Mouse (Mus musculus): ENCODE results near the gene Cd247. TPM values are rescaled to one million over a fixed set of nuclear protein-coding genes. Genes with fewer than 3 reads are reported as not detected.
A peak's percentile ranks its signal among the peaks of the same experiment; 100 is the strongest.

Cd247 gene
- polyA plus RNA-seq, 1 experiment from 2014 or later, result 0.99 TPM

- no peaks in the 10 kb centered on the region for H3K9me3 ChIP-seq (replicated peaks)
- ATAC-seq (ENCODE audit: insufficient number of reproducible peaks, low FRiP score, low TSS enrichment, low read depth), result no peak
Observed at GRCm38 (mm10) chr1:165828173-165828572, 39.7 kb downstream of the Cd247 start.

GRCm38 (mm10) chr1:165828615-165829014 lies 40.1 kb downstream of the Cd247 start:
- no peak for ATAC-seq (ENCODE audit: insufficient number of reproducible peaks, low FRiP score, low TSS enrichment, low read depth)
- Histone ChIP-seq H3K27me3 (peaks cover 7% of the 10 kb centered on the region; the same call in 1 of the 2 replicates), H3K4me2 (replicated peaks) (no peak overlapping the region), H3K9me3 (replicated peaks) (no peaks in the 10 kb centered on the region), H3K4me3 (replicated peaks) (no peak overlapping the region), H3K9ac (no peak overlapping the region), H3K36me3 (no peaks in the 10 kb centered on the region), H3K27ac (replicated peaks) (no peak overlapping the region), H3K4me1 (no peaks in the 10 kb centered on the region)
- 89% methylated on average over 6 of the region's 6 CpGs for WGBS

More at GRCm38 (mm10) chr1:165828173-165828572, 39.7 kb downstream of the Cd247 start:
- H3K27me3 ChIP-seq, result peaks cover 4% of the 10 kb centered on the region; the same call in 1 of the 2 replicates
- H3K36me3 ChIP-seq, result no peaks in the 10 kb centered on the region
- no peak overlapping the region for H3K4me3 ChIP-seq (replicated peaks)
- no peak overlapping the region for H3K9ac ChIP-seq
- no peaks in the 10 kb centered on the region for H3K4me1 ChIP-seq
- no peak overlapping the region for H3K27ac ChIP-seq (replicated peaks)
- no peak overlapping the region for H3K4me2 ChIP-seq (replicated peaks)
- WGBS, result 90% methylated on average over 5 of the region's 5 CpGs

- 83% methylated on average over 5 of the region's 5 CpGs for WGBS
Observed at GRCm38 (mm10) chr1:165829890-165830289, 41.4 kb downstream of the Cd247 start.

GRCm38 (mm10) chr1:165833244-165833643 lies 44.8 kb downstream of the Cd247 start:
- H3K4me2 ChIP-seq (replicated peaks), result no peak overlapping the region
- peaks cover 29% of the 10 kb centered on the region for H3K4me1 ChIP-seq
- no peak overlapping the region for H3K9ac ChIP-seq
- no peak overlapping the region for H3K4me3 ChIP-seq (replicated peaks)
- no peaks in the 10 kb centered on the region for H3K9me3 ChIP-seq (replicated peaks)
- ATAC-seq (ENCODE audit: insufficient number of reproducible peaks, low FRiP score, low TSS enrichment, low read depth), result no peak
- WGBS, result 36% methylated on average over 4 of the region's 4 CpGs
- H3K36me3 ChIP-seq, result no peaks in the 10 kb centered on the region
- H3K27me3 ChIP-seq, result peaks cover 25% of the 10 kb centered on the region
- H3K27ac ChIP-seq (replicated peaks), result no peak overlapping the region

More at GRCm38 (mm10) chr1:165829890-165830289, 41.4 kb downstream of the Cd247 start:
- no peaks in the 10 kb centered on the region for H3K9me3 ChIP-seq (replicated peaks)
- H3K4me2 ChIP-seq (replicated peaks), result no peak overlapping the region
- peaks cover 11% of the 10 kb centered on the region; the same call in 1 of the 2 replicates for H3K27me3 ChIP-seq
- H3K4me1 ChIP-seq, result 0 out of 2 replicates have a peak, but pooled peaks cover 8% of the 10 kb centered on the region
- no peak overlapping the region for H3K4me3 ChIP-seq (replicated peaks)
- no peak overlapping the region for H3K9ac ChIP-seq
- ATAC-seq (ENCODE audit: insufficient number of reproducible peaks, low FRiP score, low TSS enrichment, low read depth), result no peak
- H3K36me3 ChIP-seq, result no peaks in the 10 kb centered on the region
- H3K27ac ChIP-seq (replicated peaks), result no peak overlapping the region

GRCm38 (mm10) chr1:165833910-165834632 lies 45.6 kb downstream of the Cd247 start:
- Histone ChIP-seq H3K9ac (no peak overlapping the region), H3K4me3 (replicated peaks) (peak overlapping the region; percentile 12; the same call in 1 of the 2 replicates), H3K36me3 (no peaks in the 10 kb centered on the region), H3K9me3 (replicated peaks) (no peaks in the 10 kb centered on the region), H3K4me2 (replicated peaks) (peak overlapping the region; percentile 29), H3K27me3 (peaks cover 28% of the 10 kb centered on the region), H3K27ac (replicated peaks) (no peak overlapping the region), H3K4me1 (peaks cover 29% of the 10 kb centered on the region)
- peak; percentile 64; the same call in 1 of the 2 replicates for ATAC-seq (ENCODE audit: insufficient number of reproducible peaks, low FRiP score, low TSS enrichment, low read depth)
- whole genome bisulfite sequencing, result 20% methylated on average over 17 of the region's 17 CpGs

GRCm38 (mm10) chr1:165834633-165834975 lies 46.1 kb downstream of the Cd247 start:
- H3K27ac ChIP-seq (replicated peaks), result no peak overlapping the region
- peaks cover 34% of the 10 kb centered on the region for H3K27me3 ChIP-seq
- WGBS, result 21% methylated on average over 12 of the region's 12 CpGs
- no peak for ATAC-seq (ENCODE audit: insufficient number of reproducible peaks, low FRiP score, low TSS enrichment, low read depth)
- H3K36me3 ChIP-seq, result no peaks in the 10 kb centered on the region
- H3K4me1 ChIP-seq, result peaks cover 29% of the 10 kb centered on the region
- H3K9me3 ChIP-seq (replicated peaks), result no peaks in the 10 kb centered on the region
- H3K4me2 ChIP-seq (replicated peaks), result peak overlapping the region; percentile 29
- peak overlapping the region; percentile 12; the same call in 1 of the 2 replicates for H3K4me3 ChIP-seq (replicated peaks)
- H3K9ac ChIP-seq, result no peak overlapping the region

- Histone ChIP-seq H3K4me3 (replicated peaks) (no peak overlapping the region), H3K9ac (no peak overlapping the region), H3K27me3 (peaks cover 52% of the 10 kb centered on the region), H3K36me3 (no peaks in the 10 kb centered on the region), H3K27ac (replicated peaks) (no peak overlapping the region), H3K4me1 (peaks cover 37% of the 10 kb centered on the region), H3K9me3 (replicated peaks) (no peaks in the 10 kb centered on the region), H3K4me2 (replicated peaks) (no peak overlapping the region)
- no peak for ATAC-seq (ENCODE audit: insufficient number of reproducible peaks, low FRiP score, low TSS enrichment, low read depth)
- 13% methylated on average over 6 of the region's 6 CpGs for WGBS
Observed at GRCm38 (mm10) chr1:165836461-165836860, 48.0 kb downstream of the Cd247 start.

- Histone ChIP-seq H3K36me3 (no peaks in the 10 kb centered on the region), H3K4me2 (replicated peaks) (0 out of 2 replicates have a peak overlapping the region, but pooled peaks have one; percentile 6), H3K27me3 (peaks cover 60% of the 10 kb centered on the region), H3K4me1 (peaks cover 37% of the 10 kb centered on the region), H3K27ac (replicated peaks) (no peak overlapping the region), H3K9ac (no peak overlapping the region), H3K9me3 (replicated peaks) (no peaks in the 10 kb centered on the region), H3K4me3 (replicated peaks) (no peak overlapping the region)
- 31% methylated on average over 8 of the region's 8 CpGs for WGBS
- ATAC-seq (ENCODE audit: insufficient number of reproducible peaks, low FRiP score, low TSS enrichment, low read depth), result peak; percentile 36; the same call in 1 of the 2 replicates
Observed at GRCm38 (mm10) chr1:165837546-165837945, 49.1 kb downstream of the Cd247 start.

GRCm38 (mm10) chr1:165839201-165839600 lies 50.7 kb downstream of the Cd247 start:
- Histone ChIP-seq H3K27me3 (peaks cover 62% of the 10 kb centered on the region), H3K4me3 (replicated peaks) (no peak overlapping the region), H3K9me3 (replicated peaks) (no peaks in the 10 kb centered on the region), H3K36me3 (no peaks in the 10 kb centered on the region), H3K4me1 (peaks cover 35% of the 10 kb centered on the region), H3K27ac (replicated peaks) (no peak overlapping the region), H3K4me2 (replicated peaks) (no peak overlapping the region), H3K9ac (no peak overlapping the region)
- no peak for ATAC-seq (ENCODE audit: insufficient number of reproducible peaks, low FRiP score, low TSS enrichment, low read depth)
- WGBS, result 76% methylated on average over 4 of the region's 4 CpGs

GRCm38 (mm10) chr1:165840548-165841230 lies 52.2 kb downstream of the Cd247 start:
- H3K27ac ChIP-seq (replicated peaks), result no peak overlapping the region
- no peaks in the 10 kb centered on the region for H3K36me3 ChIP-seq
- 10% methylated on average over 31 of the region's 31 CpGs for WGBS
- no peak for ATAC-seq (ENCODE audit: insufficient number of reproducible peaks, low FRiP score, low TSS enrichment, low read depth)
- H3K9ac ChIP-seq, result no peak overlapping the region; the same call in 1 of the 2 replicates
- peak overlapping the region; percentile 33 for H3K4me3 ChIP-seq (replicated peaks)
- no peaks in the 10 kb centered on the region for H3K9me3 ChIP-seq (replicated peaks)
- H3K27me3 ChIP-seq, result peaks cover 61% of the 10 kb centered on the region
- peak overlapping the region; percentile 55 for H3K4me2 ChIP-seq (replicated peaks)
- peaks cover 43% of the 10 kb centered on the region for H3K4me1 ChIP-seq

- Histone ChIP-seq H3K27me3 (peaks cover 66% of the 10 kb centered on the region), H3K9ac (no peak overlapping the region), H3K9me3 (replicated peaks) (no peaks in the 10 kb centered on the region), H3K36me3 (no peaks in the 10 kb centered on the region), H3K27ac (replicated peaks) (no peak overlapping the region), H3K4me3 (replicated peaks) (no peak overlapping the region), H3K4me1 (peaks cover 31% of the 10 kb centered on the region), H3K4me2 (replicated peaks) (no peak overlapping the region)
- no peak for ATAC-seq (ENCODE audit: insufficient number of reproducible peaks, low FRiP score, low TSS enrichment, low read depth)
- 77% methylated on average over 7 of the region's 7 CpGs for WGBS
Observed at GRCm38 (mm10) chr1:165842170-165842569, 53.7 kb downstream of the Cd247 start.
